14 mouse cellular contexts compared by ENCODE assay signal in genomic region chr17:83129658-83130057, GRCm38 (mm10).
DNase-seq lines count a peak whose midpoint lies in the region; ATAC-seq and TF ChIP-seq lines count a peak whose summit lies in the region.
"Had no signal": no experiment of that assay in that cellular context is flagged by ENCODE, and none has a peak within 500 bp of the region (broad histone marks: within the 10 kb centered on the region; RNA-seq: fewer than 3 reads in every experiment).

No protein-coding gene starts in this region.

- H3K9ac ChIP-seq in embryonic facial prominence, embryonic 14.5 days (ENCODE audit: low read depth, low read length) = no peak overlapping the region
- no peak overlapping the region for H3K9ac ChIP-seq in hindbrain, embryonic 11.5 days (ENCODE audit: low read depth, low read length)
- H3K9ac ChIP-seq in midbrain, embryonic 16.5 days (ENCODE audit: low read depth, low read length) = no peak overlapping the region
- H3K9ac ChIP-seq: liver, embryonic 15.5 days had no signal

- TF ChIP-seq CTCF in left cerebral cortex, adult 2 months (IDR thresholded peaks at IDR 0.05) = no peak

- H3K4me3 ChIP-seq in left cerebral cortex, adult 2 months = peak overlapping the region; percentile 5; the same call in 1 of the 2 replicates
- no peak overlapping the region for H3K4me3 ChIP-seq in embryonic facial prominence, embryonic 14.5 days (ENCODE audit: low read depth, low read length)
- H3K4me3 ChIP-seq in hindbrain, embryonic 11.5 days (ENCODE audit: low read depth, low read length) = no peak overlapping the region
- no peak overlapping the region for H3K4me3 ChIP-seq in midbrain, embryonic 16.5 days (ENCODE audit: low read depth, low read length)
- H3K4me3 ChIP-seq: liver, embryonic 15.5 days had no signal

- no peak for DNase-seq in left cerebral cortex, adult 2 months (ENCODE audit: extremely low spot score in 1 of 2, low spot score in 2 of 2)
- DNase-seq in left cerebral cortex, adult 11 months (ENCODE audit: low spot score) = no peak
- no peak for DNase-seq in embryonic facial prominence, embryonic 14.5 days (ENCODE audit: low spot score)
- DNase-seq in hindbrain, embryonic 11.5 days (ENCODE audit: low spot score) = no peak
- DNase-seq in testis, postnatal 10 days (ENCODE audit: low spot score) = no peak
- DNase-seq in thymus, postnatal 0 days (ENCODE audit: low spot score) = no peak
- DNase-seq: kidney, adult 9 months; lung, postnatal 14 days; thymus, postnatal 14 days had no signal

- H3K4me1 ChIP-seq in embryonic facial prominence, embryonic 14.5 days (ENCODE audit: control insufficient read depth, insufficient read depth, low read length) = peaks cover 31% of the 10 kb centered on the region
- peaks cover 14% of the 10 kb centered on the region for H3K4me1 ChIP-seq in hindbrain, embryonic 11.5 days (replicated peaks; ENCODE audit: control insufficient read depth, insufficient read depth, low read length)
- peaks cover 16% of the 10 kb centered on the region for H3K4me1 ChIP-seq in midbrain, embryonic 16.5 days (ENCODE audit: control insufficient read depth, insufficient read depth, low read length)
- H3K4me1 ChIP-seq: liver, embryonic 15.5 days had no signal

- no peak overlapping the region for H3K27ac ChIP-seq in left cerebral cortex, adult 2 months
- H3K27ac ChIP-seq in embryonic facial prominence, embryonic 14.5 days (replicated peaks; ENCODE audit: low read depth, low read length) = no peak overlapping the region
- no peak overlapping the region for H3K27ac ChIP-seq in hindbrain, embryonic 11.5 days (ENCODE audit: low read depth, low read length)
- H3K27ac ChIP-seq in midbrain, embryonic 16.5 days (ENCODE audit: low read length) = peak overlapping the region; percentile 34
- H3K27ac ChIP-seq: liver, embryonic 15.5 days had no signal

- intact Hi-C loops in left cerebral cortex, adult 2 months (cut with DNase I) = no loop called here

- ATAC-seq in embryonic facial prominence, embryonic 14.5 days (ENCODE audit: low read depth) = no peak
- peak; percentile 58 for ATAC-seq in hindbrain, embryonic 11.5 days (ENCODE audit: low FRiP score)
- ATAC-seq in midbrain, embryonic 16.5 days = no peak
- ATAC-seq: Patski had no signal

- WGBS in embryonic facial prominence, embryonic 14.5 days = 51% methylated on average over 7 of the region's 7 CpGs
- 62% methylated on average over 7 of the region's 7 CpGs for WGBS in hindbrain, embryonic 11.5 days
- 56% methylated on average over 7 of the region's 7 CpGs for WGBS in midbrain, embryonic 16.5 days

- peaks cover 14% of the 10 kb centered on the region; the same call in 1 of the 2 replicates for H3K27me3 ChIP-seq in embryonic facial prominence, embryonic 14.5 days (replicated peaks; ENCODE audit: control insufficient read depth, insufficient read depth, low read length)
- no peaks in the 10 kb centered on the region for H3K27me3 ChIP-seq in hindbrain, embryonic 11.5 days (ENCODE audit: control insufficient read depth, insufficient read depth, low read length)
- no peaks in the 10 kb centered on the region; the same call in 1 of the 2 replicates for H3K27me3 ChIP-seq in midbrain, embryonic 16.5 days (ENCODE audit: control insufficient read depth, insufficient read depth, low read depth, low read length)
- H3K27me3 ChIP-seq: CH12.LX; liver, embryonic 15.5 days; Patski had no signal

- H3K36me3 ChIP-seq in embryonic facial prominence, embryonic 14.5 days (ENCODE audit: control insufficient read depth, insufficient read depth, low read length) = no peaks in the 10 kb centered on the region
- no peaks in the 10 kb centered on the region for H3K36me3 ChIP-seq in hindbrain, embryonic 11.5 days (ENCODE audit: control insufficient read depth, insufficient read depth, low read length)
- no peaks in the 10 kb centered on the region for H3K36me3 ChIP-seq in midbrain, embryonic 16.5 days (ENCODE audit: control insufficient read depth, insufficient read depth, low read length)
- H3K36me3 ChIP-seq: liver, embryonic 15.5 days had no signal

- peak overlapping the region; percentile 18; the same call in 1 of the 2 replicates for H3K4me2 ChIP-seq in embryonic facial prominence, embryonic 14.5 days (ENCODE audit: low read depth, low read length)
- H3K4me2 ChIP-seq in hindbrain, embryonic 11.5 days (replicated peaks; ENCODE audit: low read depth, low read length) = no peak overlapping the region
- H3K4me2 ChIP-seq in midbrain, embryonic 16.5 days (ENCODE audit: low read length) = peak overlapping the region; percentile 17
- H3K4me2 ChIP-seq: heart, embryonic 11.5 days; liver, embryonic 15.5 days had no signal

- no peaks in the 10 kb centered on the region for H3K9me3 ChIP-seq in embryonic facial prominence, embryonic 14.5 days (ENCODE audit: control insufficient read depth, low read length)
- no peaks in the 10 kb centered on the region for H3K9me3 ChIP-seq in hindbrain, embryonic 11.5 days (ENCODE audit: control insufficient read depth, low read length)
- H3K9me3 ChIP-seq in midbrain, embryonic 16.5 days (replicated peaks; ENCODE audit: control insufficient read depth, low read length, poor library complexity, severe bottlenecking) = no peaks in the 10 kb centered on the region
- H3K9me3 ChIP-seq: liver, embryonic 15.5 days had no signal
